Mouse (Mus musculus) midbrain, embryonic 13.5 days (tissue): Measurements from ENCODE around the gene Baz1a. TPM values are rescaled to one million over a fixed set of nuclear protein-coding genes. Genes with fewer than 3 reads are reported as not detected.
A peak's percentile ranks its signal among the peaks of the same experiment; 100 is the strongest.

ENCODE experiments used
- ATAC-seq: fragments of 200-750 bp; cut with Nextera tagmentation; 2 replicates; pipeline ENCODE4 v1.8.0; 2017; ENCODE audit warnings: mild to moderate bottlenecking, moderate TSS enrichment, moderate library complexity
- H3K27ac ChIP-seq: fragments of 300-500 bp; sonication (generic); 2 replicates; pipeline ENCODE4 v1.5.1; 2015; ENCODE audit warnings: inconsistent platforms, mild to moderate bottlenecking, moderate library complexity
- H3K27me3 ChIP-seq: fragments of 300-500 bp; sonication (generic); 2 replicates; pipeline ENCODE4 v1.6.1; 2015; ENCODE audit warnings: mild to moderate bottlenecking, inconsistent platforms
- H3K36me3 ChIP-seq: fragments of 300-500 bp; sonication (generic); 2 replicates; pipeline ENCODE4 v1.6.1; 2015; ENCODE audit warnings: mild to moderate bottlenecking, inconsistent platforms
- H3K4me1 ChIP-seq: fragments of 300-500 bp; sonication (generic); replicated peaks from 2 replicates; pipeline ENCODE4 v1.6.1; 2015; ENCODE audit warnings: inconsistent platforms
- H3K4me2 ChIP-seq: fragments of 300-500 bp; sonication (generic); replicated peaks from 2 replicates; pipeline ENCODE4 v1.6.1; 2015; ENCODE audit warnings: moderate library complexity, mild to moderate bottlenecking, inconsistent platforms
- H3K4me3 ChIP-seq: fragments of 300-500 bp; sonication (generic); replicated peaks from 2 replicates; pipeline ENCODE4 v1.5.1; 2015; ENCODE audit warnings: mild to moderate bottlenecking, inconsistent platforms
- H3K9ac ChIP-seq: fragments of 300-500 bp; sonication (generic); replicated peaks from 2 replicates; pipeline ENCODE4 v1.6.1; 2015; ENCODE audit warnings: mild to moderate bottlenecking, inconsistent platforms
- H3K9me3 ChIP-seq: fragments of 300-500 bp; sonication (generic); 2 replicates; pipeline ENCODE4 v1.6.1; 2016; ENCODE audit warnings: mild to moderate bottlenecking, inconsistent platforms
- WGBS: fragments of 180-500 bp; shearing (Covaris S2); methylation state at CpG from one replicate; pipeline ENCODE4 v1.1.7; 2015; 5-methylcytosine and 5-hydroxymethylcytosine counted together
- polyA plus RNA-seq: library from polyadenylated mRNA; unstranded; fragments of >200 nt; fragmentation: Nextera tagmentation; extraction: Ambion mirVana; gene quantifications from 2 replicates; pipeline ENCODE4 v1.2.1, GENCODE M21; 2015

The Baz1a gene
- polyA plus RNA-seq, 1 experiment from 2014 or later = 21.8 TPM

DNA sequence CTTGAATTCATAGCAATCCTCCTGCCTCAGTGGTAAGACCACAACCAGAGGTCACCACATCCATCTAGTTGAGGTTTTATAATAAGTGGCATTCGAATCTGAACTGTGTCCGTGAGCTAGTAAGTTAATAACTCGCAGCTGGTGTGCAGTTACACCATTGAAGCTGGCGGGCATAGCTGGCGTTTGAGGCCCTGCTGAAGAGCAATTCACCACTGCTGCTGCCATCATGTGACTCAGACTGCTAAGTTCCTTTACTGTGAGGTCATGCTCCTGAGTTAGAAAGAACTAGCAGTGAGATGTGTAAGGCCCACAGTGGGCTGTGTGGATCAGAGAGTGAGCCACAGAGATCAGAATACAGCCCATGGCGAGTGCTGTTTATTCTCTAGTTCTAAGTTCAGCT, 139.4 kb downstream of the Baz1a start:
- H3K27me3 ChIP-seq = no peaks in the 10 kb centered on the region
- H3K27ac ChIP-seq = no peak overlapping the region
- H3K9ac ChIP-seq = no peak overlapping the region
- no peak overlapping the region for H3K4me2 ChIP-seq
- H3K4me3 ChIP-seq = no peak overlapping the region
- WGBS = 83% methylated on average over 6 of the region's 6 CpGs
- H3K4me1 ChIP-seq = no peaks in the 10 kb centered on the region
- no peaks in the 10 kb centered on the region for H3K9me3 ChIP-seq
- no peak for ATAC-seq
- no peaks in the 10 kb centered on the region for H3K36me3 ChIP-seq

DNA sequence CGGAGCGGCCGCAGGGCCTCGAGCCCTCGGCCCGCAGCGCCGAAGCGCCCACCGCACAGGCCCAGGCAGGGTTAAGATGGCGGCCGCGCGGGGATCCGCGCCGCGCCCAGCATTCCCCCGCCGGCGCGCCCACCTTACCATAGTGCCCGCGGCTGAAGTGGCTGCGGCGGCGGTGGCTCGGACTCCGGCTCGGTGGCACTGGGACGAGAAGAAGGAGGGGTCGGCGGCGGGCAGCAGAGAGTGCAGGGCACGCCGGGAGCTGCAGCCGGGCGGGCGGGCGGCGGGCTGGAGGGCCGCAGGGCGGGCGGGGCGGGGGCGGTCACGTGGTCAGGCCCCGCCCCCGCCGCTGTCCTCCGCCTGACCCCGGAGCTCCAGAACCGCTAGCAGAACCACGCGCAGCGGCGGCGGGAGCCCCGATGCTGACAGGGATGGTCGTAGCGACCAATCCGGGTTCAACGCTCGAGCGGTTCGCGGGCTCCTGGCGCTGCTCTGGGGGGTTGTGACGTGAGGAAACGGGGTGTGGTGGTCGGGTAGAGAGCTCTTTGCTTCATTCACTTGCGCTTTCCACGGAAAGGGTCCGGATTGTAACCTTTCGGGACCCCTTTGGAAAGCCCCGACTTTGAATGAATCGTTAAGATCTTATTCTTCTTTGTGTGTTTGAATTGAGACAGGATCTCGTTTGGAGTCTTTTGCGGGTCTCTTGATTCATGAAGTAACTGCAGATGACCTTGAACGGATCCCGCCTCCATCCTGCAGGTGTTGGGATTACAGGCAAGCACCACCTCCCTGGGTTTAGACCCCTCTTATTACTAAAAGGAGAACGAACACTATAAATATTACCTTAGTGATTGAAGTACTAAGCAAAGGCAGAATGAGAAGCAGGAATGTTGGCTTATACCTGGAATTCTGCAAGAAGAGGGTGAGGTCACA, 151.3 kb downstream of the Baz1a start, which contains the start of gene Cfl2:
Gene Cfl2 (minus strand): TSS at position 272 of the 930 bp plus-strand sequence.
- H3K4me2 ChIP-seq = peak within 1 kb of the TSS; percentile 75
- H3K27ac ChIP-seq = peak within 1 kb of the TSS; percentile 99
- H3K4me3 ChIP-seq = peak within 1 kb of the TSS; percentile 87
- peaks cover 20% of the 10 kb centered on the region for H3K4me1 ChIP-seq
- ATAC-seq = peak; percentile 96
- H3K36me3 ChIP-seq = peaks cover 10% of the 10 kb centered on the region
- H3K27me3 ChIP-seq = no peaks in the 10 kb centered on the region
- under 1% methylated on average over 62 of the region's 82 CpGs for WGBS
- no peaks in the 10 kb centered on the region for H3K9me3 ChIP-seq
- H3K9ac ChIP-seq = peak within 1 kb of the TSS; percentile 98

GRCm38 (mm10) chr12:54861991-54862605, 152.1 kb downstream of the Baz1a start:
- Histone ChIP-seq H3K9me3 (no peaks in the 10 kb centered on the region), H3K9ac (peak overlapping the region; percentile 98), H3K4me2 (peak overlapping the region; percentile 75), H3K36me3 (peaks cover 16% of the 10 kb centered on the region), H3K27me3 (no peaks in the 10 kb centered on the region), H3K27ac (peak overlapping the region; percentile 99), H3K4me3 (peak overlapping the region; percentile 87), H3K4me1 (peaks cover 20% of the 10 kb centered on the region)
- no peak for ATAC-seq
- WGBS = under 1% methylated on average over 36 of the region's 36 CpGs

DNA sequence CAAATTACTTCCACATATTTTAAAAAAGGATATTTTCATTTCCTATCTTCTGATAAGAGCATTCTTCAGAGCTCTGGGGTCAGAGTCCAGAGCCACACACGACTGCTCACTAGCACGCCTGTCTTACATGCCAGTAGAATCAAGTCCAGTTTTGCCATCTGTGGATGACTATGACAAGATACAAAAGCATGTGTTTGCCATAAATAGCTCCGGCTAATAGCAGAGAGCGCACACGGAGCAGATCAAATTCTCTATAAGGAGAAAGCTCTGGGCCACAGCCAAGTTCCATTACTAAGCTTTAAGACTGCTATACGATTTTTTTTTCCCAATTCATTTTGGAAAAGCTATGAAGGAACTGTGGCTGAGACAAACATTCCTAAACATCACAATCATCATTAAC, 154.6 kb downstream of the Baz1a start:
- H3K27me3 ChIP-seq = no peaks in the 10 kb centered on the region
- H3K9me3 ChIP-seq = no peaks in the 10 kb centered on the region
- no peak for ATAC-seq
- H3K27ac ChIP-seq = no peak overlapping the region
- H3K36me3 ChIP-seq = peaks cover 27% of the 10 kb centered on the region
- H3K4me1 ChIP-seq = peaks cover 20% of the 10 kb centered on the region
- H3K9ac ChIP-seq = no peak overlapping the region
- no peak overlapping the region for H3K4me2 ChIP-seq
- H3K4me3 ChIP-seq = no peak overlapping the region
- WGBS = 85% methylated on average over 6 of the region's 6 CpGs

DNA sequence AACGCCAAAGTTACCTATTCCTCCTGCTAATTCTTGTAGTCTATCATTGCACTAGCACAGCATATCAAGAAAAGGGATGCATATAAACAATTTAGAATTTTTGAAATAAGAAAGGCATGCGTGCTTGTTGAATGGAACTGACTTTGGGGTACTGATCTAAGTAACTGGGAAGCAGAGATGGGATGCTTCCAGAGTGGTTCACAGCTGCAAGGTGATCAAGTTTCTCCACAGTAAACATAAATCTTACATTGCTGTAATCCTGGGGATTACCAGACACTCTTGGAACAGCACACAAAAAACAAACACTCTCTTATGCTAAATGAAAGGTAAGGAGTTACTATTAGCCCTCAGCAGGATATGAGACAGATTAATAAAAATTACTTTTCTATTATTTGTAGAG, 163.6 kb downstream of the Baz1a start:
- Histone ChIP-seq H3K9me3 (no peaks in the 10 kb centered on the region), H3K4me2 (no peak overlapping the region), H3K36me3 (peaks cover 7% of the 10 kb centered on the region), H3K27ac (no peak overlapping the region), H3K9ac (no peak overlapping the region), H3K27me3 (no peaks in the 10 kb centered on the region), H3K4me3 (no peak overlapping the region), H3K4me1 (no peaks in the 10 kb centered on the region)
- no peak for ATAC-seq
- 91% methylated on average over 2 of the region's 2 CpGs for WGBS

GRCm38 (mm10) chr12:54844415-54844814, 169.7 kb downstream of the Baz1a start:
- Histone ChIP-seq H3K9me3 (no peaks in the 10 kb centered on the region), H3K9ac (no peak overlapping the region), H3K36me3 (no peaks in the 10 kb centered on the region; the same call in 1 of the 2 replicates), H3K4me2 (no peak overlapping the region), H3K27ac (no peak overlapping the region), H3K4me3 (no peak overlapping the region), H3K4me1 (no peaks in the 10 kb centered on the region), H3K27me3 (no peaks in the 10 kb centered on the region)
- ATAC-seq = no peak

Other genes starting within 250 kb of the Baz1a start
- 183 and 192 TPM in 2 replicates for gene Snx6, start 218.6 kb downstream of the Baz1a start, polyA plus RNA-seq
- gene Cfl2, start 151.5 kb downstream of the Baz1a start, polyA plus RNA-seq = 284 and 299 TPM in 2 replicates
- not detected in 2 replicates for gene Gm20403, start 27.8 kb downstream of the Baz1a start, polyA plus RNA-seq
- 36.4 and 37.4 TPM in 2 replicates for gene 2700097O09Rik, start 65.8 kb upstream of the Baz1a start, polyA plus RNA-seq
- 171 and 195 TPM in 2 replicates for gene Srp54a, start 65.9 kb upstream of the Baz1a start, polyA plus RNA-seq
- gene Fam177a, start 110.1 kb upstream of the Baz1a start, polyA plus RNA-seq = 33.4 and 34.2 TPM in 2 replicates
- gene Srp54b, start 140.8 kb upstream of the Baz1a start, polyA plus RNA-seq = 63.1 and 67.1 TPM in 2 replicates
- gene 1700047I17Rik2, start 185.2 kb upstream of the Baz1a start, polyA plus RNA-seq = 0.35 TPM in 1 of 2 replicates, not detected in the other
- gene Srp54c, start 215.8 kb upstream of the Baz1a start, polyA plus RNA-seq = 70.8 and 82.3 TPM in 2 replicates